Mouse (Mus musculus) testis, postnatal 14 days (tissue): ENCODE measurements around the gene Ttbk1.

Experiments used
- DNase-seq: peaks from one replicate; pipeline ENCODE4 v3.0.0; 2021; ENCODE audit warnings: low spot score

Ttbk1 gene

DNA sequence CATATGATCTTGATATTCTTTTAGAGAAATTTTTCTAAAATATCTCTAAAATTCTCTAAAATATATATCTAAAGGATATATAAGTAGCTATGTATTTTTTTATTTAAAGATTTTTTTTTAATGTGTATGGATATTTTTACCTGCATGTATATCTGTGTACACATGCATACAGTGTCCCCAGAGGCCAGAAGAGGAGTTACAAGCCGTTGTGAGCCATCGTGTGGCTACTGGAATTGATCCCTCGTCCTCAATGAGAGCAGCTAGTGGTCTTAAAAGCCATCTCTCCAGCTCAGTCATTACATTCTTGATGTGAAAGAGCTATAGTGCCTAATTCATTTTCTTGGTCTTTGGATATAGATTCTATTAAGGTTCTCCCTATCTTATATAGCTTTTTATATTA, 79.0 kb downstream of the Ttbk1 start:
- no peak for DNase-seq

DNA sequence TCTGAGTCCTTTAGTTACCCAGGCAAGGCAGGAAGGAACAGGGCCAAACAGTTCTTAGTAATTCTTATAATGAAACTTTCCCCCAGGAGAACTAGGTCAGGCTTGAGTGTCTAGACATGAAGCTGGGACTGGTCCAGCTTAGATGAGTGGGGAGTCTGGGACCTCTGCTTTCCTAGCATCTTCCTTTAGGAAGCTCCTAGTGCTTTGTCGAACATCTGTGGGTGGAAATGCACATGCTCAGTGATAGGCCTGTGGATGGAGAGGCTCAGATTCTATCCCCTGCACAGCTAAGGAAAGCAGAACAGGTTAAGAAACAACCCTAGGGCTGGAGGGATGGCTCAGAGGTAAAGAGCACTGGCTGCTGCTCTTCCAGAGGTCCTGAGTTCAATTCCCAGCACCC, 92.8 kb downstream of the Ttbk1 start:
- DNase-seq: no peak

DNA sequence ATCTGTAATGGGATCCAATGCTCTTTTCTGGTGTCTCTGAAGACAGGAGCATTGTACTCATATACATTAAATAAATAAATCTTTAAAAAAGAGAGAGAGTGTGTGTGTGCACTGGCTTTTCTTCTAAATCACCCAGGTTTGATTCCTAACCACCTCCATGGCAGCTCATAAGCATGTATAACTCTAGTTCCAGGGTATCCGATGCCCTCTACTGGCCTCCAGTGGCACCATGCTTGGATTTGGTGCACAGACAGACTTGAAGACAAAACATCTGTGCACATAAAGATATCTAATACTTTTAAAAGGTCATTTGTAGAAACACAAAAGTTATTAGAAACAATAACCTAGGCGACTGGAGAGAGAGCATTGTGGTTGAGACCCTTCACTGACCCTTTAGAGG, 94.5 kb downstream of the Ttbk1 start:
- no peak for DNase-seq
